Mouse (Mus musculus) liver, embryonic 11.5 days (tissue): ENCODE measurements around the gene Dus1l. TPM values are rescaled to one million over a fixed set of nuclear protein-coding genes. Genes with fewer than 3 reads are reported as not detected.

ENCODE experiments used
- ATAC-seq: fragments of 200-750 bp; cut with Nextera tagmentation; replicated peaks from 2 replicates; pipeline ENCODE4 v1.8.0; 2017; ENCODE audit warnings: moderate number of reproducible peaks, mild to moderate bottlenecking, moderate TSS enrichment, moderate library complexity; ENCODE audit not compliant: low FRiP score
- DNase-seq: peaks from one replicate; pipeline ENCODE4 v3.0.0-alpha.2; 2017; ENCODE audit warnings: low spot score
- H3K27ac ChIP-seq: fragments of 300-500 bp; sonication (generic); 2 replicates; pipeline ENCODE4 v1.5.1; 2014; ENCODE audit warnings: mild to moderate bottlenecking, low read depth, low read length, control low read depth
- H3K27me3 ChIP-seq: fragments of 300-500 bp; sonication (generic); replicated peaks from 2 replicates; pipeline ENCODE4 v1.6.1; 2014; ENCODE audit warnings: low read length, mixed read lengths; ENCODE audit not compliant: control insufficient read depth, insufficient read depth
- H3K36me3 ChIP-seq: fragments of 300-500 bp; sonication (generic); 2 replicates; pipeline ENCODE4 v1.6.1; 2014; ENCODE audit warnings: mild to moderate bottlenecking, low read length, moderate library complexity, mixed read lengths; ENCODE audit not compliant: control insufficient read depth, insufficient read depth
- H3K4me1 ChIP-seq: fragments of 300-500 bp; sonication (generic); replicated peaks from 2 replicates; pipeline ENCODE4 v1.6.1; 2014; ENCODE audit warnings: low read length, mixed read lengths; ENCODE audit not compliant: control insufficient read depth, insufficient read depth
- H3K4me2 ChIP-seq: fragments of 300-500 bp; sonication (generic); 2 replicates; pipeline ENCODE4 v1.6.1; 2014; ENCODE audit warnings: mild to moderate bottlenecking, control low read depth, moderate library complexity
- H3K4me3 ChIP-seq: fragments of 300-500 bp; sonication (generic); 2 replicates; pipeline ENCODE4 v1.5.1; 2014; ENCODE audit warnings: low read depth, low read length, control low read depth
- H3K9ac ChIP-seq: fragments of 300-500 bp; sonication (generic); 2 replicates; pipeline ENCODE4 v1.6.1; 2014; ENCODE audit warnings: low read depth, low read length, control low read depth
- H3K9me3 ChIP-seq: fragments of 300-500 bp; sonication (generic); 2 replicates; pipeline ENCODE4 v1.6.1; 2016; ENCODE audit warnings: low read length, inconsistent platforms, mixed read lengths; ENCODE audit not compliant: control insufficient read depth
- WGBS: fragments of 180-500 bp; shearing (Covaris S2); extraction: QIAGEN DNeasy Blood & Tissue Kit; methylation state at CpG from one replicate; pipeline ENCODE4 v1.1.7; 2014; 5-methylcytosine and 5-hydroxymethylcytosine counted together
- polyA plus RNA-seq: library from polyadenylated mRNA; unstranded; fragments of >200 nt; fragmentation: Nextera tagmentation; extraction: Ambion mirVana; gene quantifications from 2 replicates; pipeline ENCODE4 v1.2.1, GENCODE M21; 2014

Gene Dus1l
- polyA plus RNA-seq, 1 experiment from 2014 or later = 132 TPM

DNA sequence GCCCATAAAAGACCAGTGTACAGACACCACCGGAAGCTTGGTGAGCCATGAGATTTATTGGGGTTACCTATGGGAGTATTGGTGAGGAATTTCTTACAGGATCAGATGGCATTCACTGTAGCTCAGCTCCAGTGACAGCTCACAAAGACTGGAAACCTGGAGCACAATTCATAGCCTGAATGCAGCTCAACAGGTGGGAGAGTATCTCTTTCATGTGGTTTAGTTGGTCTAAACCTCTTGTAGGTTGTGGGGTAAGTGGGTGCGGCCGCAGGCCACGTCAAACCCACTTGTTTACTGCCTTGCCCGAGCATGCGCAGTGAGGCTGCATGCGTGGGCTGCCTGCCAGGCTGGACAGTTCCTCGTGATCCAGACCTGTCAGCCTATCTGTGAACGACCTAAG lies 36.0 kb downstream of the Dus1l start:
- H3K4me1 ChIP-seq = no peaks in the 10 kb centered on the region
- no peak overlapping the region for H3K27ac ChIP-seq
- H3K4me3 ChIP-seq = no peak overlapping the region
- no peaks in the 10 kb centered on the region for H3K36me3 ChIP-seq
- DNase-seq (no peak), ATAC-seq (no peak)
- peaks cover 14% of the 10 kb centered on the region for H3K27me3 ChIP-seq
- H3K9me3 ChIP-seq = peaks cover 12% of the 10 kb centered on the region; the same call in 1 of the 2 replicates
- H3K9ac ChIP-seq = no peak overlapping the region
- no peak overlapping the region for H3K4me2 ChIP-seq
- WGBS = 86% methylated on average over 9 of the region's 9 CpGs

DNA sequence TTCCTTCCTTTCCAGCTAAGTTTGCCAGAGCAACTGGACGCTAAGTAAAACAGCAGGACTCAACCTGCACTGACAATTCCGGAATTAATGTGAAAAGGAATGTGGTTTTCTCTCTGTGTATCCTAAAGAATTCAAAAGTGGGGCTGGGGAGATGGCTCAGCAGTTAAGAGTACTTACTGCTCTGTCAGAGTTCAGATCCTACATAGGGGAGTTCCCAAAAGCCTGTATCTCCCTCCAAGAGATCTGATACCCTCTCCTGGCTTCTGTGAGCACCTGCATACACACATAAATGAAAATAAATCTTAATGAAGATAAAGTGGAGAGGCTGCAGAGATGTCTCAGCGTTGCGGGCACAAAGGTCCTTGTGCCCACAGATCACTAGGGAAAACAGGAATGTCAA lies 44.6 kb downstream of the Dus1l start:
- no peak overlapping the region for H3K4me3 ChIP-seq
- H3K27me3 ChIP-seq = peaks cover 4% of the 10 kb centered on the region; the same call in 1 of the 2 replicates
- 63% methylated on average over 4 of the region's 4 CpGs for WGBS
- no peak overlapping the region for H3K9ac ChIP-seq
- no peaks in the 10 kb centered on the region for H3K4me1 ChIP-seq
- H3K27ac ChIP-seq = no peak overlapping the region
- no peak overlapping the region for H3K4me2 ChIP-seq
- no peaks in the 10 kb centered on the region for H3K9me3 ChIP-seq
- DNase-seq (no peak), ATAC-seq (no peak)
- H3K36me3 ChIP-seq = no peaks in the 10 kb centered on the region

DNA sequence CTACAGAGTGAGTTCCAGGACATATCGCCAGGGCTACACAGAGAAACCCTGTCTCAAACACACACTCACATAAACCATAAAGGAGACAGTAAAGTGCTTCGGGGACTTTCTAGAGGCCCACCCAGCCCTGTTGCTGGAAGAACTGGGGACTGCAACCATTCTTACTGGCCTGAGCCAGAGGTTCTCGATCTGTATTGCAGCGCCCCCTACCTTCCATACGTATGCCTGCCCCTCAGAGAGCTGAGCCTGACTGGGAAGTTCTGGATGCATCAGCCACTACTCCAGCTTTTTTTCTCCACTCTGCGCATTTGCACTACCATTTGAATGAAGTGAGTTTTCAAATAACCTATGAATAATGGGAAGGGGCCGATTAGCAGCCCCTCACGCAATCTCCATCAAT lies 46.8 kb downstream of the Dus1l start:
- H3K27ac ChIP-seq = no peak overlapping the region
- DNase-seq = no peak
- WGBS = 52% methylated on average over 8 of the region's 8 CpGs

DNA sequence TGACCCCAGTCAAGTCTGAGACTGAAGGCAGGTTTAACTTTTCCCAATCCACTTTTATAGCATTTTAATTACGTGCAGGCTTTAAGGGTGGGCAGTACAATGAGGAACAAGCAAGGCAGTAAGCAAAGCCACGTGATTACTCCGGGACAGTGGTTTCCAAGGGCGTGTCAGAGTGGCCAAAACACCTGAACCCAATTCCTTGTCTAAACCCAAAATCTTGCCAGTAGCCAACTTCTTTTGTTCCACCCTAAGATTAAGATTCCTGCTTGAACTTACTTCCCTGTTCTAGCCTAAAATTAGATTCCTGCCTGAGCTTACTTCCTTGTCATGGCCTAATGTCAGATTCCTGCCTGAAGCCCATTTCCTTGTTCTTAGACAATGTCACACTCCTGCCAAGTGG lies 48.2 kb downstream of the Dus1l start:
- Histone ChIP-seq H3K27ac (no peak overlapping the region), H3K9me3 (no peaks in the 10 kb centered on the region), H3K9ac (no peak overlapping the region), H3K4me1 (no peaks in the 10 kb centered on the region), H3K4me3 (no peak overlapping the region), H3K27me3 (peaks cover 4% of the 10 kb centered on the region; the same call in 1 of the 2 replicates), H3K4me2 (no peak overlapping the region), H3K36me3 (no peaks in the 10 kb centered on the region)
- no peak for DNase-seq
- no peak for ATAC-seq
- WGBS = 63% methylated on average over 4 of the region's 4 CpGs

More for the DNA sequence above, 46.8 kb downstream of the Dus1l start:
- H3K27me3 ChIP-seq = peaks cover 4% of the 10 kb centered on the region; the same call in 1 of the 2 replicates
- H3K4me1 ChIP-seq = no peaks in the 10 kb centered on the region
- H3K4me3 ChIP-seq = no peak overlapping the region
- ATAC-seq = no peak
- no peaks in the 10 kb centered on the region for H3K9me3 ChIP-seq
- no peaks in the 10 kb centered on the region for H3K36me3 ChIP-seq
- H3K9ac ChIP-seq = no peak overlapping the region
- H3K4me2 ChIP-seq = no peak overlapping the region

DNA sequence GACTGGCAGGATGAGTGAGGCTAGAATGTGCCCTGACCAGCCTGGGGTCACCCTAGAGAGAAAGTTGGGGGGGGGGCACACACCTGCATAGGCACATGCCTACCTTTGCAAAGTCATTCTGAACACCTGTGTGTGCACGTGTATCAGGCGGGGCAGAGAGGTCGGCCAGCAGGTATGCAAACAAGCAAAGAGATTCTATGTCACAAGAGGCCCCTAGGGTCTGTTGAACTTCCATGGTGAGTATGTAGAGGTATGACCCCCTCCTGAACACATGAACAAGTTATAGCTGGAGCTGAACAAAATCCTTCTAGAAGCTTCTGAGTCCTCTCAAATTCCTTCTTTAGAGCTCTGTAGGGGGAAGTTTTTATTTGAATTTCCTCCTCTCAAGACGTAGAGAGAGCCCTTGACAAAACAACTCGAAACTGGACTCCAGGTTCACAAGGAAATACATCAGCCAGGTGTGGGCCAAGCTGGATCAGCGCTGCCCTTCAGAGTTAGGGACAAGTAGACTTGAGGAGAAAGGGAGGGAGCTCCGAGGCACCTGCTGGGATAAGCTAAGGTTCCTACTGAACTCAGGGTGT lies 52.0 kb downstream of the Dus1l start:
- DNase-seq (no peak), ATAC-seq (no peak)
- no peaks in the 10 kb centered on the region for H3K4me1 ChIP-seq
- no peak overlapping the region for H3K4me3 ChIP-seq
- H3K9me3 ChIP-seq = no peaks in the 10 kb centered on the region
- H3K27me3 ChIP-seq = peaks cover 2% of the 10 kb centered on the region; the same call in 1 of the 2 replicates
- H3K27ac ChIP-seq = no peak overlapping the region
- H3K4me2 ChIP-seq = no peak overlapping the region
- no peaks in the 10 kb centered on the region for H3K36me3 ChIP-seq
- H3K9ac ChIP-seq = no peak overlapping the region
- 72% methylated on average over 7 of the region's 7 CpGs for WGBS

DNA sequence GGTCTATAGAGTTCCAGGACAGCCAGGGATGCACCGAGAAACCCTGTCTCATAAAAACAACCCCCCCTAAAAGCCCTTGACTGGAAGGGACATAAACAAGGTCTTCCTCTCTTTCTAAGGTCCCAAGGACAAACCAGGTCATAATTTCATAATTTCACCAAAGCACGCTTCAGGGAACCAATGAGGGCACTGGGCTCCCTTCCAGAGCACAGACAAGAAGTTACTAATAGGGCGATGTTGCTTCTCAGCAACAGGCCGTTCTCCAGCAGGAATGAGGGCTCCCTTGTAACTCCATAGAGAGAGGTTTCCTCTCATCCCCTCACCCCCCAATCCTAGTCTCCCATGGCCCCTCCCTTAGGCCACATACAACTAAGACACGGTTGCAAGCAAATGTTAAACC lies 55.2 kb downstream of the Dus1l start:
- H3K36me3 ChIP-seq = no peaks in the 10 kb centered on the region
- WGBS = 83% methylated on average over 5 of the region's 5 CpGs
- H3K4me1 ChIP-seq = no peaks in the 10 kb centered on the region
- no peaks in the 10 kb centered on the region for H3K9me3 ChIP-seq
- no peak overlapping the region for H3K27ac ChIP-seq
- no peak overlapping the region for H3K4me2 ChIP-seq
- DNase-seq = no peak
- no peak overlapping the region for H3K4me3 ChIP-seq
- H3K27me3 ChIP-seq = peaks cover 2% of the 10 kb centered on the region; the same call in 1 of the 2 replicates
- no peak overlapping the region for H3K9ac ChIP-seq
- no peak for ATAC-seq

Other genes starting within 250 kb of the Dus1l start
- gene Mcrip1, start 246.7 kb downstream of the Dus1l start, polyA plus RNA-seq = 117 and 123 TPM in 2 replicates
- not detected in 2 replicates for gene Ppp1r27, start 245.3 kb downstream of the Dus1l start, polyA plus RNA-seq
- 648 and 680 TPM in 2 replicates for gene P4hb, start 223.2 kb downstream of the Dus1l start, polyA plus RNA-seq
- 557 and 561 TPM in 2 replicates for gene Arhgdia, start 214.8 kb downstream of the Dus1l start, polyA plus RNA-seq
- 601 and 617 TPM in 2 replicates for gene Alyref, start 198.0 kb downstream of the Dus1l start, polyA plus RNA-seq
- 200 and 208 TPM in 2 replicates for gene Anapc11, start 198.0 kb downstream of the Dus1l start, polyA plus RNA-seq
- 3.6 and 6.3 TPM in 2 replicates for gene Npb, start 187.9 kb downstream of the Dus1l start, polyA plus RNA-seq
- 165 and 175 TPM in 2 replicates for gene Pcyt2, start 178.5 kb downstream of the Dus1l start, polyA plus RNA-seq
- 48.6 and 54.8 TPM in 2 replicates for gene Sirt7, start 171.2 kb downstream of the Dus1l start, polyA plus RNA-seq
- 32.6 and 34.8 TPM in 2 replicates for gene Mafg, start 162.8 kb downstream of the Dus1l start, polyA plus RNA-seq
- gene Pycr1, start 152.6 kb downstream of the Dus1l start, polyA plus RNA-seq = 18.5 and 21.2 TPM in 2 replicates
- gene Myadml2, start 148.2 kb downstream of the Dus1l start, polyA plus RNA-seq = 0.34 and 0.60 TPM in 2 replicates
- 0.51 and 0.52 TPM in 2 replicates for gene Notum, start 135.2 kb downstream of the Dus1l start, polyA plus RNA-seq
- 83.7 and 97.1 TPM in 2 replicates for gene Aspscr1, start 123.4 kb downstream of the Dus1l start, polyA plus RNA-seq
- gene Cenpx, start 82.7 kb downstream of the Dus1l start, polyA plus RNA-seq = 178 and 192 TPM in 2 replicates
- gene Lrrc45, start 82.5 kb downstream of the Dus1l start, polyA plus RNA-seq = 34.2 and 38.3 TPM in 2 replicates
- 1.2 and 1.8 TPM in 2 replicates for gene Rac3, start 74.9 kb downstream of the Dus1l start, polyA plus RNA-seq
- 12.9 and 13.2 TPM in 2 replicates for gene Dcxr, start 69.1 kb downstream of the Dus1l start, polyA plus RNA-seq
- gene Cbr2, start 64.3 kb downstream of the Dus1l start, polyA plus RNA-seq = 0.22 and 0.32 TPM in 2 replicates
- 11.4 and 17.5 TPM in 2 replicates for gene Hmga1b, start 33.6 kb downstream of the Dus1l start, polyA plus RNA-seq
- 30.3 and 33.4 TPM in 2 replicates for gene Rfng, start 12.2 kb downstream of the Dus1l start, polyA plus RNA-seq
- 209 and 210 TPM in 2 replicates for gene Gps1, start 12.1 kb downstream of the Dus1l start, polyA plus RNA-seq
- 71.3 and 80.0 TPM in 2 replicates for gene Fasn, start 28.1 kb upstream of the Dus1l start, polyA plus RNA-seq
- gene Ccdc57, start 136.5 kb upstream of the Dus1l start, polyA plus RNA-seq = 4.2 and 4.7 TPM in 2 replicates
- gene Slc16a3, start 152.1 kb upstream of the Dus1l start, polyA plus RNA-seq = 257 and 272 TPM in 2 replicates
- 62.2 and 66.5 TPM in 2 replicates for gene Csnk1d, start 194.9 kb upstream of the Dus1l start, polyA plus RNA-seq
- 0.18 TPM in 2 replicates for gene Cd7, start 243.0 kb upstream of the Dus1l start, polyA plus RNA-seq